Mouse (Mus musculus): ENCODE measurements around the gene Ldlrap1. TPM values are rescaled to one million over a fixed set of nuclear protein-coding genes. Genes with fewer than 3 reads are reported as not detected.

Gene Ldlrap1
- total and polyA plus RNA-seq, 3 experiments: 11.5 to 12.6 (median 12.4) TPM

DNA sequence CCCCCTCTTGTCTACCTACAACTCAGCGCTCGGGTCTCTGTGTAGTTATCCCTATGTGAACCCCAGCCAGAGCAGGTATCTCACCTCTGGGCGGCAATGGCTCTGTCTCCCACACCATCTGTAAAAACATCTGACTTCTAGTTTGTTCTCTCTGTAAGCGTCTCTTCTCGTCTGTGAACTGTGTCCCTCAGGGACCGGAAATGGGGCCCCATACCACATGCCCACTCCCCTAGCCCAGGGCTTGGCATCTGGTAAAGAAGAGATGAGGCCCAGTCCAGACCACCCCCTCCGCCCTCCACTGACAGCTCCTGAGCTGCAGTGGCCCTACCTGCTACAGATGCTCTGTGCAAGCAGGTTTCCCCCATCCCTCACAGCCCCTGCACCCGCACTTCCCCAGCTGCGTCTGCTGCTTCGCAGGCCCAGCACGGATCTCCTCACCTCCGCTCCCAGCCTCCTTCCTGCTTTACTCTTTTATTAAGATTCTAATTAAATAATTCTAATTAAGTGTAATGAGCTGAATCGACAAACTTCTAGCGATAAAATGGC lies 30.4 kb downstream of the Ldlrap1 start:
- Histone ChIP-seq H3K4me3 (no peak overlapping the region), H3K27ac (no peak overlapping the region), H3K4me1 (ENCODE audit: control insufficient read depth, insufficient read depth, low read length) (peaks cover 15% of the 10 kb centered on the region), H3K36me3 (ENCODE audit: control insufficient read depth, insufficient read depth, low read length) (no peaks in the 10 kb centered on the region), H3K9ac (ENCODE audit: low read depth, low read length) (no peak overlapping the region), H3K79me2 (replicated peaks; ENCODE audit: control insufficient read depth, insufficient read depth, low read length) (no peaks in the 10 kb centered on the region), H3K27me3 (ENCODE audit: control insufficient read depth, insufficient read depth, low read length) (no peaks in the 10 kb centered on the region)
- TF ChIP-seq POLR2A (IDR thresholded peaks at IDR 0.05; ENCODE audit: insufficient read depth, low read depth, low read length) (no peak), CTCF (IDR thresholded peaks at IDR 0.05) (no peak), EP300 (IDR thresholded peaks at IDR 0.05; ENCODE audit: insufficient read depth, low read depth, low read length) (no peak)
- DNase-seq: no peak
- WGBS: 83% methylated on average over 14 of the region's 14 CpGs
- intact Hi-C loops (cut with DNase I): no loop called here

DNA sequence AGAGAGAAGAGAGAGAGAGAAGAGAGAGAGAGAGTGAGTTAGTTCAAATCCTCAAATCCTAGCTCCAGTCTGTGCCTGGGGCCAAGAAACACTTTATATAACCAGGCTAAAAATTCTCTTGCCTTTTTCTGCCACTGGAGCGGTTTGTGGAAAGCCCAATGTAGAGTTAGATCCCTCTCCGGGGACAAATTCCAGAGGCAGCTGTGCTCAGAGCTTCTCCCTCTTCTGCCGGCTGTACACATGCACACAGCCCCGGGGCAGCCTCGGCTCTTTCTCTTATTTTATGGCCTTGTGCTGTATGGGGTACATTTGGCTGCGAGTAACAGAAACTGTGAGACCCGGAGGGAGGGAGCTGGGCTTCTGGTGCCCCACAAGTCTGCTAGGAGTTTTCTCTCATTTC lies 31.7 kb downstream of the Ldlrap1 start:
- Histone ChIP-seq H3K79me2 (replicated peaks; ENCODE audit: control insufficient read depth, insufficient read depth, low read length) (no peaks in the 10 kb centered on the region), H3K27me3 (ENCODE audit: control insufficient read depth, insufficient read depth, low read length) (no peaks in the 10 kb centered on the region), H3K36me3 (ENCODE audit: control insufficient read depth, insufficient read depth, low read length) (no peaks in the 10 kb centered on the region), H3K9ac (ENCODE audit: low read depth, low read length) (0 out of 2 replicates have a peak overlapping the region, but pooled peaks have one; percentile 5), H3K4me1 (ENCODE audit: control insufficient read depth, insufficient read depth, low read length) (peaks cover 15% of the 10 kb centered on the region), H3K27ac (peak overlapping the region; percentile 36), H3K4me3 (no peak overlapping the region)
- DNase-seq: no peak
- TF ChIP-seq CTCF (IDR thresholded peaks at IDR 0.05) (no peak), EP300 (IDR thresholded peaks at IDR 0.05; ENCODE audit: insufficient read depth, low read depth, low read length) (no peak), POLR2A (IDR thresholded peaks at IDR 0.05; ENCODE audit: insufficient read depth, low read depth, low read length) (no peak)
- intact Hi-C loops (cut with DNase I): no loop called here
- WGBS: 68% methylated on average over 7 of the region's 7 CpGs

DNA sequence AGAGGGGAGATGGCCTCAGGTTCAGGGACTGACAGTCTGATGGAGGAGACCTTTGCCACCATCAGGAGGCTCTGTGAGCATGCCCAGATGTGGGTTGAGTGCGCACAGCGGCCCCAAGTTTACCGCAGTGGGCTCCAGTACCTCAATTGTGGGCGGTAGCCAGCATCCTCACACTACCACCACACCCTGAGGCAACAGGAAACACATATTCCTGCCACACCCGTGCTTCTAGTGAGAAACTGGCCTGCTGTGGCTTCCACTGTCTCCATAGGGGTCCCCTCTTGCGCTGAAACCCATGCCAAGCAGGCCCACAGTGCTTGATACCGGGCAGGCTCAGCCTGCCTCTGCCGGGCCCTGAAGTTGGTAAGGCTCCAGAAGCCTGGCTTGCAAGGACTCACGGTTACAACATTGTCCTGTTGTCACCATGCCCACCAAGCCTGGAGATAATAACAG lies 33.2 kb downstream of the Ldlrap1 start:
- 23% methylated on average over 9 of the region's 9 CpGs for WGBS
- DNase-seq: peak; percentile 66 to 73
- Histone ChIP-seq H3K9ac (ENCODE audit: low read depth, low read length) (no peak overlapping the region), H3K4me1 (ENCODE audit: control insufficient read depth, insufficient read depth, low read length) (peaks cover 20% of the 10 kb centered on the region), H3K79me2 (replicated peaks; ENCODE audit: control insufficient read depth, insufficient read depth, low read length) (no peaks in the 10 kb centered on the region), H3K4me3 (no peak overlapping the region), H3K36me3 (ENCODE audit: control insufficient read depth, insufficient read depth, low read length) (no peaks in the 10 kb centered on the region), H3K27me3 (ENCODE audit: control insufficient read depth, insufficient read depth, low read length) (no peaks in the 10 kb centered on the region), H3K27ac (peak overlapping the region; percentile 73)
- no peak for TF ChIP-seq CTCF (IDR thresholded peaks at IDR 0.05)
- no peak for TF ChIP-seq POLR2A (IDR thresholded peaks at IDR 0.05; ENCODE audit: insufficient read depth, low read depth, low read length)
- TF ChIP-seq EP300 (IDR thresholded peaks at IDR 0.05; ENCODE audit: insufficient read depth, low read depth, low read length): peak; percentile 10; the same call in 1 of the 2 replicates
- intact Hi-C loops (cut with DNase I): loop anchor here (5.0 kb wide), 1 partner anchor 33 kb away; the partner anchor contains the start of gene Ldlrap1

DNA sequence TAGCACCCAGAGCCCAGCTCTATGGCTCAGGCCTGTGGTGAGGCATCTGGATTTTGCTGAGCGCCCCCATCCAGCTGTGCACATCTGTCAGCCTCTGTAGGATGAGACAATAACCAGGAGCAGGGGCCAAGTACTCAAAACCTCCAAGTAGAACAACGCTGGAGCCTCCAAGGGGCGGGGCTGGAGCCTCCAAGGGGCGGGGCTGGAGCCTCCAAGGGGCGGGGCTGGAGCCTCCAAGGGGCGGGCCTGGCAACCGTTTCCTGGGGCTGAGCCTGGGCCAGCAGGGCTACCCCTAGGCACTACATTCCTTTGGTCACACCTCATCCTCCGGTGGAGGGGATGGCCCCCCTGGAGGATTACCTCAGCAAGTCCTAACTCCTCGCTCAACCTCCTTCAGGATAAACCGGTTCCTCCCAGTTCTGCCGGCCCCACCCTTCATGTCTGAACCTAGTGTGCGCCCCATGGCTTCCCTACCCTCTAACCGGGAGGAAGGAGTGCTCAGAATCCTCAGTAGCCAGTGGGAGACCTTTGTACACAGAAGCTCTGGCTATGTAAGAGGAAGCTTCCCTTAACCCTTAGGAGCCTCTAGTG lies 33.7 kb downstream of the Ldlrap1 start:
- intact Hi-C loops (cut with DNase I): loop anchor here (5.0 kb wide), 1 partner anchor 33 kb away; the partner anchor contains the start of gene Ldlrap1
- H3K9ac ChIP-seq (ENCODE audit: low read depth, low read length): no peak overlapping the region
- H3K4me3 ChIP-seq: no peak overlapping the region
- peaks cover 20% of the 10 kb centered on the region for H3K4me1 ChIP-seq (ENCODE audit: control insufficient read depth, insufficient read depth, low read length)
- peak; percentile 80 to 82 for DNase-seq
- no peaks in the 10 kb centered on the region for H3K36me3 ChIP-seq (ENCODE audit: control insufficient read depth, insufficient read depth, low read length)
- peak overlapping the region; percentile 73 for H3K27ac ChIP-seq
- TF ChIP-seq EP300 (IDR thresholded peaks at IDR 0.05; ENCODE audit: insufficient read depth, low read depth, low read length): no peak
- no peak for TF ChIP-seq POLR2A (IDR thresholded peaks at IDR 0.05; ENCODE audit: insufficient read depth, low read depth, low read length)
- no peak for TF ChIP-seq CTCF (IDR thresholded peaks at IDR 0.05)
- no peaks in the 10 kb centered on the region for H3K79me2 ChIP-seq (replicated peaks; ENCODE audit: control insufficient read depth, insufficient read depth, low read length)
- WGBS: 9% methylated on average over 13 of the region's 13 CpGs
- H3K27me3 ChIP-seq (ENCODE audit: control insufficient read depth, insufficient read depth, low read length): no peaks in the 10 kb centered on the region

DNA sequence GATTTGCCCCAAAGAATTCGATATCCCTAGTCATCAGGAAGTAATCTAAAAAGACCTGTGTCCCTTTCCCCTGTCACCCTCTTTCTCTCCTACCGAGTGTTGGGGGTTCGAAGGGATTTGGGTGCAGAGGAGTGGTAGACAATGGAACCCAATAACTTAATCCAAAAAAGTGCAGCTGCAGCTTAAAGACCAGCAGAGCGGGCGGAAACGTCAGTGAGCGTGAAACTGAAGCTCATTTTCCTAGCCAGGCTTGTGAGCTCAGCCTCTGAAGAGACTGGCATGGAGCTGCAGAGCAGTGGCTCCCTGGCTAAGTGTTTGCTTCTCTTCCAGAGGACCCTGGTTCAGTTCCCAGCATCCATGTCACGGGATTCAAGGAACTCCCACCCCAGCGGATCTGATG lies 34.5 kb downstream of the Ldlrap1 start:
- no peaks in the 10 kb centered on the region for H3K27me3 ChIP-seq (ENCODE audit: control insufficient read depth, insufficient read depth, low read length)
- intact Hi-C loops (cut with DNase I): loop anchor here (5.0 kb wide), 1 partner anchor 34 kb away; the partner anchor contains the start of gene Ldlrap1
- TF ChIP-seq POLR2A (IDR thresholded peaks at IDR 0.05; ENCODE audit: insufficient read depth, low read depth, low read length) (no peak), CTCF (IDR thresholded peaks at IDR 0.05) (no peak), EP300 (IDR thresholded peaks at IDR 0.05; ENCODE audit: insufficient read depth, low read depth, low read length) (no peak)
- H3K4me3 ChIP-seq: no peak overlapping the region
- peak overlapping the region; percentile 73; the same call in 1 of the 2 replicates for H3K27ac ChIP-seq
- H3K4me1 ChIP-seq (ENCODE audit: control insufficient read depth, insufficient read depth, low read length): peaks cover 20% of the 10 kb centered on the region
- H3K9ac ChIP-seq (ENCODE audit: low read depth, low read length): no peak overlapping the region
- DNase-seq: no peak
- no peaks in the 10 kb centered on the region for H3K36me3 ChIP-seq (ENCODE audit: control insufficient read depth, insufficient read depth, low read length)
- WGBS: 70% methylated on average over 9 of the region's 9 CpGs
- H3K79me2 ChIP-seq (replicated peaks; ENCODE audit: control insufficient read depth, insufficient read depth, low read length): no peaks in the 10 kb centered on the region

DNA sequence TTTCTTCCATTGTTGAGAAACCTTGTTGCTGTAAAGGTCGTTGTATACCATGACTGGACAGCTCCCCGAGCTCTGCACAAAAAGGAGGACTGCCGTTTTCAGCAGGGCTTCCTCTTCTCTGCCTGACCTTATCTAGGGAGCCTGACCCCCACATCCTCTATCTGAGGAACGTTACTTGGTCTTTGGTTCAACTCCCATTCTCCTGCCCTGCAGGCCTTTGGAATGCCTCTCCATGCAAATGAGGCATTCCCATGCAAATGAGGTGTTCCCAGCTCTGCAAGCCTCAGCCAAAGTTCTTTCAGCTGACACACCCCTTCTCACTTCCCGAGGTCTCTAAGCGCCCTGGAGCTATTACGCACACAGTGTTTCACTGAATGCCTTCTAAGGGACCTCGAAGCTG lies 37.7 kb downstream of the Ldlrap1 start:
- DNase-seq: peak in 1 of 2 experiments; percentile 45
- no peaks in the 10 kb centered on the region for H3K79me2 ChIP-seq (replicated peaks; ENCODE audit: control insufficient read depth, insufficient read depth, low read length)
- H3K27me3 ChIP-seq (ENCODE audit: control insufficient read depth, insufficient read depth, low read length): no peaks in the 10 kb centered on the region
- H3K27ac ChIP-seq: no peak overlapping the region
- no peak overlapping the region for H3K4me3 ChIP-seq
- intact Hi-C loops (cut with DNase I): loop anchor here (5.0 kb wide), 1 partner anchor 37 kb away; the partner anchor contains the start of gene Ldlrap1
- no peaks in the 10 kb centered on the region for H3K36me3 ChIP-seq (ENCODE audit: control insufficient read depth, insufficient read depth, low read length)
- WGBS: 9% methylated on average over 8 of the region's 8 CpGs
- TF ChIP-seq EP300 (IDR thresholded peaks at IDR 0.05; ENCODE audit: insufficient read depth, low read depth, low read length) (no peak), POLR2A (IDR thresholded peaks at IDR 0.05; ENCODE audit: insufficient read depth, low read depth, low read length) (no peak), CTCF (IDR thresholded peaks at IDR 0.05) (no peak)
- no peak overlapping the region for H3K9ac ChIP-seq (ENCODE audit: low read depth, low read length)
- peaks cover 18% of the 10 kb centered on the region for H3K4me1 ChIP-seq (ENCODE audit: control insufficient read depth, insufficient read depth, low read length)
